Mouse (Mus musculus): ENCODE data around the gene Rfx1.

- no peak for TF ChIP-seq CTCF (IDR thresholded peaks at IDR 0.05; ENCODE audit: insufficient read depth, low read length)
- no peak for TF ChIP-seq POLR2A (IDR thresholded peaks at IDR 0.05; ENCODE audit: borderline replicate concordance, extremely low read depth, low read depth, low read length)
Measured at GRCm38 (mm10) chr8:84096061-84096460, 29.4 kb downstream of the Rfx1 start.
